Mouse (Mus musculus) hindlimb bud, embryonic 11.5 days (tissue): Measurements from ENCODE around the gene Cwc27.

Source experiments
- DNase-seq: peaks from one replicate; pipeline ENCODE4 v3.0.0-alpha.2; 2012; ENCODE audit warnings: low read depth, low spot score; ENCODE audit errors: extremely low spot score

Gene Cwc27

DNA sequence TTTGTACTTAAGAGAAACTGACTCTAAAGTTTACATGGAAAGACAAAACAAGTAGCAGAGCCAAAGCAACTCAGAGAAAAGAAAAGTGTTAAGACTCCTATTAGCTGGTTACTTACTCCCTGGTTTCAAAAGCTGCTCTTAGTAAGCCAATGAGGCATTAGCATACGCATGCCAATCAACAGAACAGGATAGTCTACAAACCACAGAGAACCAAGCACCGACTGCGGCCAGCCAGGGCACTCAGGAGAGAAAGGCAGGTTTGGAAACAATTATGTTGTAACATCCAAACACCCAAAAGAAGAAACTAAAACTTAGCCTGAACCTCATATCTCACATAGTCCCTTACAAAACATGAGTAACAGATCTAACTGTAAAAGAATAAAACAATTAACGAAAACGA is 166.8 kb downstream of the Cwc27 start:
- DNase-seq: no peak

GRCm38 (mm10) chr13:104645778-104646425 is 171.0 kb downstream of the Cwc27 start:
- DNase-seq: no peak

GRCm38 (mm10) chr13:104644185-104644584 is 172.8 kb downstream of the Cwc27 start:
- no peak for DNase-seq

- DNase-seq: no peak
Measured at GRCm38 (mm10) chr13:104640694-104641454, 176.1 kb downstream of the Cwc27 start.

DNA sequence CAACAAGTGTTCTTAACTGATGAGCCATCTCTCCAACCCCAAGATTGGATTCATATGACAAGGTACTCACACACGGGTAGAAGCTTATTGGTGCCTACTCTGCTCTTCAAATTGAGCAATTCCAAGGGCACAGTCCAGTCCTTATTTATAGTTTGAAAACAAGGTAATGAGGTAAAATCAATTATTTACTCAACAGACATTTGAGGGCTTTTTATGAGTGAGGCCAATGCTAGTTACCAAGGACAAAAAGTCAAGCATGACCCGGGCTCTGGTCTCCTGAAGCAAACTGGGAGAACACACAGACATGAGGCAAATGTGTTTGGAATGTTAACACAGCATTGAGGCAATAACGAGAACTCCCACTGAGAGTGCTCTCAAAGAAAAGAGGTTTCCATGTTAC is 178.0 kb downstream of the Cwc27 start:
- no peak for DNase-seq

DNA sequence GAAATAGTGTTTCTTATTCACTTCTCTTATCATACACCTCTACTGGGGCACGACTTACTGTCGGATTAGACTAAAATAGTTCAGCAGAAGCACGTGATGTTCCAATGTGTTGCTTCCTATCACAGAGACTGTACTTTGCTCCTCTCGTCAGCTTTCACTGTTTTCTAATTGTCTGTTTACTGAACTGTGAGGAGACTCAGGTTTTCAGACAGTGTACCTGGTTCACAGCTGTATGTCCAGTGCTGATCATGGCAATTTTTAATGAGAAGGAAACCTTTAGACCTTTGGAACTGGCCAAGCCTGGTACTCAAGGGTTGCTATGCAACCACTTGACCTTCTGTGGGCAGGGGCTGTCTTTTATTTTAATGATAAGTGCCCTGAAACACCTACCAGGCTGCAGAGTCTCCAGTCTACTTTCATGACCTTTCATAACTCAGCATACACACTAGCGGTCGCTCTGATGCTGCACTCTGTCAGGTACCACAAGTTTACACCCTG is 180.9 kb downstream of the Cwc27 start:
- DNase-seq: no peak

GRCm38 (mm10) chr13:104634708-104635107 is 182.2 kb downstream of the Cwc27 start:
- peak; percentile 77 for DNase-seq

GRCm38 (mm10) chr13:104632427-104633167 is 184.3 kb downstream of the Cwc27 start:
- no peak for DNase-seq

- no peak for DNase-seq
Measured at GRCm38 (mm10) chr13:104631621-104632205, 185.2 kb downstream of the Cwc27 start.

GRCm38 (mm10) chr13:104630808-104631207 is 186.1 kb downstream of the Cwc27 start:
- DNase-seq: no peak

GRCm38 (mm10) chr13:104629621-104630020 is 187.3 kb downstream of the Cwc27 start:
- DNase-seq: no peak

DNA sequence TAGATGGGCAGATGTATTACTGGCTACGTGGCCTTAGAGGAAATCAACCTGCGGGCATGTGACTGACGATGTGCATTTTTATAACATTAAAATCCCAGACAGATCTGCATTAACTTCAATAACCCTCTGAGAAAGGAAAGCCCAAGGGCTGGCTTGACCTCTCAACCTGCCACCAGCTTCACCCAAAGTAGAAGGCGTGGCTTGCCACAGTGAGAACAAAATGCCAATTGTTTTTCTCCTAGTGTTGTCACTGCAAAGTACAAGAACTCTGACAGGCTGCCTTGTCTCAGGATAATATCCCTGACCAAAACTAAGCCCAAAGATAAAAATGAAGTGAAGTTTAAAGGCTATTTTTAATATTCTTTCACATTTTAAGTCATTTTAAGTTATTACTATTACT is 188.9 kb downstream of the Cwc27 start:
- DNase-seq: no peak

GRCm38 (mm10) chr13:104627169-104627909 is 189.6 kb downstream of the Cwc27 start:
- no peak for DNase-seq

DNA sequence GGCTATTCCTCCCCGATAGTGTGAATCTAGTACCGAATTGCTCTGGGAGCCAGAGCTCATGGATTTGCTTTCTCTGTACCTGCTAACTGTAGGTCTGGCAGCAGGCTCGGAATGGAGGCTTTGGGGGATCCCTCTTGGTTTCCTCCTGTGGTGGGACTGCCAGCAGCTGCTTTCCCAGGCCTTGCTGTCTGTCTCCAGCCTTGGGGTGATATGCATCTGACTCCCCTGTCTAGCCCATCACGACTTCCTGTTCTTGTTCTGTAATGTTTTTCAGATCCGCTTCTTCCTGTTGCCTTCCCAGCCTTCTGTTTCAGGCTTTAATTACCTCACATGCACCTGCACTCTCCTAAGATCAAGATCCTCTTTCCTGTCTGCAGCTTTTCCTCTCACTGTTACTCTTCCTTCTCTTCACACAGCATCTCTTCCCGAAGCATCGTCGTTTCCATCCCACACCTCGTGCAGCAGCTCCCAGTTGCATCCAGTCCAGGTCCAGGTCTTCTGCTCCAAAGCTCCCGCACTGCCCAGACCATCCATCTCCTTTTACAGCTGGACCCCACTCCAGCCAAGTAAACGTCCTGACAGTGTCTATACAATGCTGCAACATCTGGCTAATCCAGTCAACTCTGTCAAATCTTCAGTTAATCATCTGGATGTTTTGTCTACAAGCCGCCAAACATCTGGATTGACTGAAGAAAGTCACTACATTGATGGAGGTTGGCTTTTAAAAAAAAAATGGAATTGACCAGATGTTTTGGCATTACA is 193.6 kb downstream of the Cwc27 start:
- DNase-seq: no peak

DNA sequence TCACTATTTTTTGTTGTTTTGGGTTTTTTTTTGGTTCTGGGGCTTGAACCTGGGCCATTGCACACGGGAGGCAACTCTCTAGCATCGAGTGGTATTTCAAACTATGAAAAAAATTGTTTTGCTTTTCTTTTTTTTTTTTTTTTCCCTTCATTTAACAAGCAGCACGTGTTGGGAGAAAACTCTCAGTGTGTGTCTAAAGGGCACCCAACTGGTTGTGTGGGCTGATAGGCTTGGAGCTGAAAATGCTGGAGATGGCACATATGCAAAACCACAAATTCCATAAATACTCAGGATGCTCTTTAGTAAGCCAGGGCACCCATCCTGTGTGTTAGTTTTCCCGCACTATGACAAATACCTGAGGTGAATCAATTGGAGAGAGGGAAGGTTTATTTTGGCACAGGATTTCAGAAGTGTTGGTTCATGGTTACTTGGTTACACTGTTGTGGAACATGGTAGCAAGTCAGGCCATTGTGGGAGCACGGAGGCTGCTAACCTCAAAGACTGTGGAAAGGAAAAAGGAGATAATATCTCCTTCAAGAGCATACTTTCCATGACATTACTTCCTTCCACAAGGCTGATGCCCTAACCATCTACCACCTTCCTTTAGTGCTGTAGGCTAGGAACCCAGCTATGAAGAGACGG is 194.7 kb downstream of the Cwc27 start:
- no peak for DNase-seq

GRCm38 (mm10) chr13:104620423-104620822 is 196.5 kb downstream of the Cwc27 start:
- DNase-seq: no peak

DNA sequence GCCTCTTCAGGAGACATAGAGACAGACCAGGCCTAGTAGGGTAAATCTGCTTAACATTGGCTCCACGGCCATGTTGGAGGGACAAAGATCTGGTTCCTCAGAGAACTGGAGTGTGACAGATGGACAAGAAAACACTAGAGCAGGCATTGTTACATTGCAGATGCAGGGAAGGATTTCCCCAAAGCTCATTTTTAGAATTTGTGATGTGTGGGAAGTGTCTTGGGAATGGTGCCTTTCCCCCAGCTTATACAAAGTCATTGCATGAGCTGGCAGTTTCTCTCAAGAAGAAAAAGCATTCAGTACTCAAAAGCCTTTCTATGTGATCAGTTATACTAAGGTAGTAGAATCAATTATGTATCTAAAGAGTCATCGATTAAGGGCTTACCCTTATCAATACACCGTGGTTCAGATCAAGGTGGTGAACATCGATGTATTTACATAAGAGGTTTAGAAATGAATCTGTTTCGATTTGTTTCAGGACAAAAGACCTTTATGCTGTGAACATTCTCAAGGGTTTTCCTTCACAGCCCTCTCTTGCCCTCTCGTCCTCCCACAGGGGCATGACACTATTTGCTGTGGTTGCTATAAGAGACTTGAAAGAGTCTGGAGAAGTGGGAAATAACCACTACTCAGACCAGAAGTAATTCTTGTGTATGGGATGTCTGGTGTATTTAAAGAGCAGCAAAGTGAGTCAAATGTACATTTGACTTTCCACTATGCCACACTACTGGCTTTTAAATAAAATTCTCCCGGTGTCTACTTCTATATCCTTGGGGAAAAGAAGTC is 197.2 kb downstream of the Cwc27 start:
- no peak for DNase-seq

DNA sequence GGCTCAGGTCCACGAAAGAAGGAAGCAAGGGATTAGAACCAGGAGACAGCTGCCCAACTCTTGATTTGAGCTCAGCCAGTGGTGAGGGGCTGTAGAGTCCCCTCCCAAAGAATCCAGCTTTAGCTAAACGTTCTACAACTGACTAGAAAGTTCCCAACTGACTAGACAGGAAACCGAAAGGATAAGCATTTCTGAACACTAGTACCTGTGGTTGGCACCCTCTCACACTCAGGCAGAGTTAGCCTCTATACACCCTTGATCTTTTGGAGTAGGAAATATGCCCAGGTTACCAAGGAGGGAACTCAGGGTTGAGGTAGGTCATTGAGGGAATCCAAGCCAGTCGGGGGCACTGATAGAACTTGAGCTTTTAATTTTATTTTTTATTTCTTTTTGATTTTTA is 199.7 kb downstream of the Cwc27 start:
- no peak for DNase-seq
